Mouse (Mus musculus) heart, embryonic 11.5 days (tissue): ENCODE measurements around the gene Babam1. TPM values are rescaled to one million over a fixed set of nuclear protein-coding genes. Genes with fewer than 3 reads are reported as not detected.

Experiments
- ATAC-seq: fragments of 200-750 bp; cut with Nextera tagmentation; replicated peaks from 2 replicates; pipeline ENCODE4 v1.8.0; 2017; ENCODE audit warnings: moderate library complexity; ENCODE audit not compliant: insufficient number of reproducible peaks, low FRiP score, low TSS enrichment
- H3K27ac ChIP-seq: fragments of 300-500 bp; sonication (generic); 2 replicates; pipeline ENCODE4 v1.5.1; 2014; ENCODE audit warnings: mild to moderate bottlenecking, low read depth, low read length
- H3K27me3 ChIP-seq: fragments of 300-500 bp; sonication (generic); 2 replicates; pipeline ENCODE4 v1.6.1; 2014; ENCODE audit warnings: mild to moderate bottlenecking, low read length, mixed read lengths; ENCODE audit not compliant: control insufficient read depth, insufficient read depth
- H3K36me3 ChIP-seq: fragments of 300-500 bp; sonication (generic); 2 replicates; pipeline ENCODE4 v1.6.1; 2014; ENCODE audit warnings: mild to moderate bottlenecking, low read length, moderate library complexity, mixed read lengths; ENCODE audit not compliant: control insufficient read depth, insufficient read depth
- H3K4me1 ChIP-seq: fragments of 300-500 bp; sonication (generic); 2 replicates; pipeline ENCODE4 v1.6.1; 2014; ENCODE audit warnings: low read length; ENCODE audit not compliant: control insufficient read depth, insufficient read depth
- H3K4me2 ChIP-seq: fragments of 300-500 bp; sonication (generic); 2 replicates; pipeline ENCODE4 v1.6.1; 2014; ENCODE audit warnings: mild to moderate bottlenecking, moderate library complexity
- H3K4me3 ChIP-seq: fragments of 300-500 bp; sonication (generic); 2 replicates; pipeline ENCODE4 v1.5.1; 2014; ENCODE audit warnings: low read depth, low read length
- H3K9ac ChIP-seq: fragments of 300-500 bp; sonication (generic); 2 replicates; pipeline ENCODE4 v1.6.1; 2014; ENCODE audit warnings: mild to moderate bottlenecking, low read depth, low read length, moderate library complexity
- H3K9me3 ChIP-seq: fragments of 300-500 bp; sonication (generic); replicated peaks from 2 replicates; pipeline ENCODE4 v1.6.1; 2016; ENCODE audit warnings: low read length; ENCODE audit not compliant: control insufficient read depth
- WGBS: fragments of 180-500 bp; shearing (Covaris S2); extraction: QIAGEN DNeasy Blood & Tissue Kit; methylation state at CpG from one replicate; pipeline ENCODE4 v1.1.7; 2014; ENCODE audit not compliant: insufficient replicate concordance; 5-methylcytosine and 5-hydroxymethylcytosine counted together
- polyA plus RNA-seq: library from polyadenylated mRNA; unstranded; fragments of >200 nt; fragmentation: Nextera tagmentation; extraction: Ambion mirVana; gene quantifications from 2 replicates; pipeline ENCODE4 v1.2.1, GENCODE M21; 2014

The Babam1 gene
- polyA plus RNA-seq, 1 experiment from 2014 or later: 89.6 TPM

DNA sequence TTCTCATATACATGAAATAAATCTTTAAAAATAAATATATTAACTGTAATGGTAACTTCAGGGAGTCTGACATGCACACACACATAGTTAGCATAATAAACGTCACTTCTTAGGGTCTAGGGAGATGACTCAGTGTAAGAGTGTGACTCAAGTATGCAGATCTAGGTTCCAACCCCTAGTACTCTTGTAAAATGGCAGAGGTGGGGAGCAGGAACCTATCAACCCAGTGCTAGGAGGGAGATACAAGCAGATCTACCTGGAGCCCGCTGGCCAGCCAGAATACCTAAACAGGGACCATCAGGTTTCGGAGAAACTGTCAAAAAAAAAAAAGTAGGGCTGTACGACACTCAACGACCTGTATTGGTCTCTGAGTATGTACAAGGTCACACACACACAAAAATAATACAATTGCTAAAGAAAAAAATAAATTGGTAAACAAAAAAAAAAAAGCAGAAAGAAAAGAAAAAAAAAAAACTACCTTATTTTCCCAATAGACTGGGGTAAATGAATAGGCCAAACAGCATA, 25.9 kb upstream of the Babam1 start:
- peaks cover 20% of the 10 kb centered on the region for H3K36me3 ChIP-seq
- H3K4me1 ChIP-seq: peaks cover 21% of the 10 kb centered on the region
- peak overlapping the region; percentile 70 for H3K4me3 ChIP-seq
- H3K9ac ChIP-seq: peak overlapping the region; percentile 58; the same call in 1 of the 2 replicates
- no peak for ATAC-seq
- H3K9me3 ChIP-seq: no peaks in the 10 kb centered on the region
- WGBS: 20% methylated on average over 5 of the region's 5 CpGs
- H3K27me3 ChIP-seq: no peaks in the 10 kb centered on the region
- H3K4me2 ChIP-seq: peak overlapping the region; percentile 59
- 0 out of 2 replicates have a peak overlapping the region, but pooled peaks have one; percentile 22 for H3K27ac ChIP-seq

DNA sequence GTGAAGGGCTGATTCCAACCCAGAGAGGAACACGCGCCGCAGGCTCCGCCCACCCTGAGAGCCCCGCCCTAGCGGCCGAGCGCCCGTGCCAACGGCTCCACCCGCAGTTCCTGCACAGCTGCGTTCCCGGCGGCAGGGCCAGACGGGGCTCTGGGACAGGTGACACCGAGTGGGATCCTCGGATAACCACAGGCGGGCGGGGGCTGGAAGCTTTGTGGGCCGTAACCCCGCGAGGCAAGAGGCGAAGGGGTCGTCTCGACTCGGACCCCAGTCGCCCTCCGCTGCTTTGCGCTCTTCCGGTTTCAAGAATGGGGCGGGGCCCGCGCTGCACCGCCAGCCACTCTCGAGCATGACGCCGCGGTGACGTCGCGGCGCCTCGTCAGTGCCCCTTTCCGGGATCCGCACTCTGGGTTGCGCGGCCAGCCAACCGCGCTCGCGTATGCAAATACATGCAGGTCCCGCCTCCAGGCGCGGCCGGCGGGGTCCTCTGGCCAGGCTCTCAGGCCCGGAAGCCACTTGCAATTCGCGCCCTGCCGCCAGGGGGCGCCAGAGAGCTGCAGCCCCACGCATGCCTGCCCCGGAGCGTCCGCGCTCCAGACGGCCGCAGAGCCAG, 25.3 kb upstream of the Babam1 start, which contains the start of gene Ocel1:
Gene Ocel1, plus strand, starts transcription at position 63 of the 613 bp plus-strand sequence.
- Histone ChIP-seq H3K4me2 (peak within 1 kb of the TSS; percentile 59), H3K9ac (peak within 1 kb of the TSS; percentile 72), H3K9me3 (no peaks in the 10 kb centered on the region), H3K4me1 (peaks cover 26% of the 10 kb centered on the region), H3K27ac (peak within 1 kb of the TSS; percentile 62), H3K27me3 (no peaks in the 10 kb centered on the region), H3K4me3 (peak within 1 kb of the TSS; percentile 70), H3K36me3 (peaks cover 20% of the 10 kb centered on the region)
- peak; percentile 82 for ATAC-seq
- under 1% methylated on average over 68 of the region's 68 CpGs for WGBS

DNA sequence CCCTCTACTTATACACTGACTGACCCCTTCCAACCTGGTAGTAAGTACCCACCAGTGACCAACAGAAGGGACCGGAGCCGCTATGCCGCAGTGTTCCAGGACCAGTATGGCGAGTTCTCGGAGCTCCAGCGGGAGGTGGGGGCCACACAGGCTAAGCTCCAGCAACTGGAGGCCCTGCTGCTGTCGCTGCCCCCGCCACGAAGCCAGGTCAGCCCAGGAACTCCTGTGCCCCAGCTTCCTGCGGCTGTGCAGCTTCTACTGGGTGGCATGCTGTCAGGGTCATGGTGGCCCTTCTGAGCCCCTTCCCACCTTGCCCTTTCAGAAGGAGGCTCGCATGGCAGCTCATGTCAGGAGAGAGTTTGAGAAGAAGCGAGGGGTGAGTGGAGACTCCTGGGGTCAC, 24.2 kb upstream of the Babam1 start:
- Histone ChIP-seq H3K9me3 (no peaks in the 10 kb centered on the region), H3K36me3 (peaks cover 20% of the 10 kb centered on the region), H3K27ac (0 out of 2 replicates have a peak overlapping the region, but pooled peaks have one; percentile 24), H3K4me2 (no peak overlapping the region), H3K4me3 (no peak overlapping the region), H3K4me1 (peaks cover 33% of the 10 kb centered on the region), H3K9ac (no peak overlapping the region), H3K27me3 (no peaks in the 10 kb centered on the region)
- WGBS: 79% methylated on average over 12 of the region's 12 CpGs
- ATAC-seq: no peak

DNA sequence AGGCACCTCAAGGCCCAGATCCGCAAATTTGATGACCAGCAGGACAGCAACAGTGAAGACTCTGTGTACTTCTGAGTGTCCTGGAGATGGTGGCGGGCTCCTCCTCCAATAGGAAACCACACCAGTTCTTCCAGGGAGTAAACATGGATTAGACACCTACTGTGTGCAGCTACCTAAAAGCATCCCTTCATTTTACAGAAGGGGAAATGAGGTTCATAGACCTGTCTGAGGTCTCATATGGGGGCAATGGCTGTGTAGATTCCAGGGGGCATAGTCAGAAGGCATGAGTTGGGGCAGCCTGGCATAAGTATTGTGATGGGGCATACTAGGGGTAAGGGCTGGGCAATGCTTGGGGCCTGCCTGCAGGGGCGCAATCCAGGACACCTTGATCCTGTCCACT, 23.7 kb upstream of the Babam1 start:
- peaks cover 2% of the 10 kb centered on the region; the same call in 1 of the 2 replicates for H3K27me3 ChIP-seq
- H3K9me3 ChIP-seq: no peaks in the 10 kb centered on the region
- peaks cover 30% of the 10 kb centered on the region for H3K4me1 ChIP-seq
- H3K4me2 ChIP-seq: no peak overlapping the region
- peaks cover 25% of the 10 kb centered on the region for H3K36me3 ChIP-seq
- ATAC-seq: no peak
- WGBS: 90% methylated on average over 3 of the region's 3 CpGs
- no peak overlapping the region for H3K27ac ChIP-seq
- H3K4me3 ChIP-seq: no peak overlapping the region
- no peak overlapping the region for H3K9ac ChIP-seq

DNA sequence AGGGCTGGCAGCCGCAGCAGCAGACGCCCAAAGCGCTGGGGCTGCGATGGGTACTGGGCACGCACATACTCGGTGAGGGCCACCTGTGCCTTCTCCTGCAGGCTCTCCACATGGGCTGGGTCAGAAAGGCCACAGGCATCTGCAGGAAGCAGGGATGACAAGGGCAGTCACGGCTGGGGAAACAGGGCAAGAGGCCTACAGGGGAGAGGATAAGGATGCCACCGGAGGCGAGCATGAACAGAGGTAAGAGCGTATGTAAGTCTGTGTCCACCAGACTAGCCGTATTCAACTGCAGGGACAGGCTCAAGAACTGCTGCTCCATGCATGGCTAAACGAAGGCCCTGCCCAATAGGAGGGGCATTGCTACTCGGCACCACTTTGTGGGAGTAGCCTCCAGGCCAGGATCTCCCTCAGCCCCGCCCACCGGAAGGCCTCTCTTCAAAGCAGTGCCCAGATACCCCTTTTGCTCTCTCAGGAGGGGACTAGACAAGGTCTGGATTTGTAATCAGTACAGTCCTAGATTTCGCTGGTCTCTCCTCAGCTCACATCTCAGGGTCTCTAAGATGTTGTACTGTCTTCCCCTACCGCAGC, 21.9 kb upstream of the Babam1 start:
- 74% methylated on average over 17 of the region's 17 CpGs for WGBS
- Histone ChIP-seq H3K9ac (no peak overlapping the region), H3K36me3 (peaks cover 23% of the 10 kb centered on the region), H3K27ac (no peak overlapping the region), H3K4me1 (peaks cover 31% of the 10 kb centered on the region), H3K9me3 (no peaks in the 10 kb centered on the region), H3K4me2 (no peak overlapping the region), H3K27me3 (peaks cover 2% of the 10 kb centered on the region; the same call in 1 of the 2 replicates), H3K4me3 (no peak overlapping the region)
- ATAC-seq: no peak

DNA sequence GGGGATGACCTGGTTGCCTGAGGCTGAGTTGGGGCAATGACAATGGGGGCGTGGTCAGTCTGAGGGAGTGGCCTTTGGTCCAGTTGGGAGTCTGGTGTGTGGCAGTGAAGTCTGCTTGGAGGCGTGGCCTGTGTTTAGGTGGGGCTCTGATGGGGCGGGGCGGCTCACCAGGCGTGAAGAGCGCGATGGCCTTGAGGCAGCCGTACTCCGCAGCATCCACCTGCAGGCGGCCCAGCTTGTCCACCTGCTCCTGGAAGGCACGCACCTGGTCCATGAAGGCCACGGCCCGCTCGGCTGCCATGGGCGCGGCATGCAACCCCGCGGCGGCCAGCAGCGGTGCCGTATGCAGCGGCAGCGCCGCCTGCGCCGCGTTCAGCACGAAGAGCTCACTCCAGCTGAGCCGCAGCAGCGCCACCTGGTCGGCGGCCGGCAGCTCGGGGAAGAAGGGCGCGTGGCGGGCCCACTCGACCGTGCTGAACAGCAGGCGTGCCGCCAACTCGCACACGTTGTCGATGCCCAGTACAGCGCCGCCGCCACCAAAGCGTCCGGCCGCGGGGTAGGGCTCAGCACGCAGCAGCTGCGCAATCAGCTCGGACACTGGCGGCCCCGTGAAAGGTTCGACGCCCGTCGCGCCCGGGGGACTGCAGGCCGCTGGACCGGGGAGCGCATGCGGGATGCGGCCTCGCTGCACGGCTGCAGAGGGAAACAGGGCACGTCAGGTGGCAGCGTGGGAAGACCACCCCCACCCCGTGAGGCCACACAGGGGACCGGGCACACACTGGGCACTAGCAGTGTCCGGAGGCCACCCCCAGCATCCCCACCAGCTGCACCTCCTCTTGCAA, 20.9 kb upstream of the Babam1 start:
- Histone ChIP-seq H3K9ac (peak overlapping the region; percentile 47; the same call in 1 of the 2 replicates), H3K36me3 (peaks cover 23% of the 10 kb centered on the region), H3K4me3 (peak overlapping the region; percentile 24), H3K27ac (no peak overlapping the region), H3K27me3 (peaks cover 2% of the 10 kb centered on the region; the same call in 1 of the 2 replicates), H3K4me2 (peak overlapping the region; percentile 61), H3K9me3 (no peaks in the 10 kb centered on the region), H3K4me1 (peaks cover 35% of the 10 kb centered on the region)
- WGBS: 11% methylated on average over 74 of the region's 74 CpGs
- peak; percentile 37 for ATAC-seq

DNA sequence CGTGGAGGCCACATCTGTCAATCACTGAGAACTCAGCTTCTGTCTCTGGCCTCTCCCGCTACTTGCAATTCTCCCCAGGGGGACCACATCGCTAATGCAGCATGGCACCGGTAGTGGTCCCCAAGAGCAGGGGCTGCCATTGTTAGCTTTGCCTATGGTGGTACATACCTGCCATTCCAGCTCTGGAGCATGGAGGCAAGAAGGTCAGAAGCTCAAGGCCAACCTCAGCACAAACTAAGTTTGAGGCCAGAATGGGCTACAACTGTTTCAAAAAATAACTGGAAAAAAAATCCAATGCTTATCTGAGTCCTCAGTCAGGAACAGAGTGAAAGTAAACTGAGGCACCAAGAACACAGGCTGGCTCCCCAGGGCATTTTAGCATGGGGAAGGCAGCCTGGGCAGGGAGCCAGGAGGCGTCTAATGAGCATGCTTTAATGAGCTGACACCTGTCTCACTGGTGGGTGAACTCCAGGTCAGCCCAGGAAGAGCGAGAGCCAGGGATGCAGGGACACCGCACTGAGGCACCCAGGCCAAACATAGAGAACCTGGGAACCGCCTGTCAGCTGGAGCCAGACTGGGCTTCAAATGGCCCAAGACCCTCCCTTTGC, 20.1 kb upstream of the Babam1 start:
- 51% methylated on average over 8 of the region's 8 CpGs for WGBS
- H3K36me3 ChIP-seq: peaks cover 23% of the 10 kb centered on the region

DNA sequence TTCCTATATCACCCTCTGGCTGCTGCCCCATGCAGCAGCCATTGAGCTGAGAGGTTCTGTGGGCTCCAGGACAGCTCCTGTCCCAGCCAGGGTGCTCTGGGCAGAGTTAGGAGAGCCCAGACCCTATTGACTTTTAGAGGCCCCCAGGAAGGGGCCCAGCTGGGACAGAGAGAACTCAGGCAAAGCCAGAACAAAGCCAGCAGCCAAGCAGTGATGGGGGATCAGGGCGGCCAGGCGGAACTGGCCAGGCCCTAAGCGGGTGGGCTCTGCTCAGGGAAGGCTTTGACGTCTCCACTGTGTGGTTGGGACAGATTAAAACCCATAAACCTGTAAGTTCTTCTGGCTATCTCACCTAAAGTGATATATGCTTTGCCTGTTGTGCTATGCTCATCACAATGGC, 17.7 kb upstream of the Babam1 start:
- Histone ChIP-seq H3K4me2 (peak overlapping the region; percentile 67), H3K4me3 (no peak overlapping the region), H3K4me1 (peaks cover 38% of the 10 kb centered on the region), H3K27me3 (peaks cover 2% of the 10 kb centered on the region; the same call in 1 of the 2 replicates), H3K9me3 (no peaks in the 10 kb centered on the region), H3K27ac (no peak overlapping the region), H3K36me3 (peaks cover 19% of the 10 kb centered on the region), H3K9ac (no peak overlapping the region)
- 75% methylated on average over 4 of the region's 4 CpGs for WGBS
- ATAC-seq: no peak

More for the DNA sequence above, 20.1 kb upstream of the Babam1 start:
- Histone ChIP-seq H3K4me1 (peaks cover 35% of the 10 kb centered on the region), H3K9me3 (no peaks in the 10 kb centered on the region), H3K9ac (no peak overlapping the region), H3K4me2 (peak overlapping the region; percentile 61), H3K27ac (no peak overlapping the region), H3K27me3 (peaks cover 2% of the 10 kb centered on the region; the same call in 1 of the 2 replicates), H3K4me3 (peak overlapping the region; percentile 24; the same call in 1 of the 2 replicates)
- ATAC-seq: no peak
